Mouse (Mus musculus): ENCODE measurements around the gene Apol6. TPM values are rescaled to one million over a fixed set of nuclear protein-coding genes. Genes with fewer than 3 reads are reported as not detected.

Apol6 gene
- not detected in 2 replicates for polyA plus RNA-seq (2015; fragmentation: Nextera tagmentation; extraction: Ambion mirVana)

DNA sequence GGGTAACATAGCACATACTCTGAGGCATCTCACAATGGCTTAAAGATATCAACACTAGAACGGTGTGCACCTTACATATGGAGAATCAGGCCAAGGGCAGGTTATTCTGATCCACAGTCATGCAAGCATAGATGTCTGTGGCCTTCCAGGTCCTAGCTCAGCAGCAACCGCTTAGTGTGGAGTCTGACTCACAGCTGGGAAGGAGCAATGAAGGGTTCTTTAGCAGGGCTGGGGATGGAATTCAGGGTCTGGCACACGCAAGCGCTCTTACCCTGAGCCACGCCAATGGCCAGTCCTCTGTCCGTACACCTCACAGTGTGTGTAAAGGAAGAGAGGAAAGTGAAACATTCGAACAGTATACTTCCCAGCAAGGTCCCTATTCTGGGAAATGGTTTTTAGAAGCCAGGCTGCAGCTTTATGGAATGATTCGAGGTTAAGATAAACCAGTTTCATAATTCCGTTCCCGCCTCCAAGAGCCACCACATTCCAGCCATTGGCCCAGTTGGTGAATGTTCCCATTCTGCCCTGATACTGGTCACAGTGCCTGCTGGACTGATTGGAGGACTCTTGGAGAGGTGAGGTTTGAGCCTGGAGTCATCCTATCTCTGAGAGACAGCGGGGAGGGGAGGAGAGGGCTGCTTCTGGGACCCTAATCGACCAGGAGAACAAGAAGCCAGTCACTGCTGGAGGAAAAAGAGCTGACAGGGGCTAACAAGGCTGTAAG lies at the start of gene Apol6:
Gene Apol6, plus strand, starts transcription at position 133 of the 724 bp plus-strand sequence.
- 75% methylated on average over 12 of the region's 12 CpGs for WGBS
- H3K4me3 ChIP-seq (replicated peaks), result no peak within 1 kb of the TSS
- no peak within 1 kb of the TSS for H3K27ac ChIP-seq
- no peaks in the 10 kb centered on the region for H3K36me3 ChIP-seq
- no peak within 1 kb of the TSS for H3K9ac ChIP-seq
- H3K9me3 ChIP-seq, result no peaks in the 10 kb centered on the region
- no peaks in the 10 kb centered on the region for H3K27me3 ChIP-seq (replicated peaks)
- no peak within 1 kb of the TSS for H3K4me2 ChIP-seq
- no peak for ATAC-seq (ENCODE audit: insufficient read depth, low FRiP score, low read depth)
- no peaks in the 10 kb centered on the region for H3K4me1 ChIP-seq

DNA sequence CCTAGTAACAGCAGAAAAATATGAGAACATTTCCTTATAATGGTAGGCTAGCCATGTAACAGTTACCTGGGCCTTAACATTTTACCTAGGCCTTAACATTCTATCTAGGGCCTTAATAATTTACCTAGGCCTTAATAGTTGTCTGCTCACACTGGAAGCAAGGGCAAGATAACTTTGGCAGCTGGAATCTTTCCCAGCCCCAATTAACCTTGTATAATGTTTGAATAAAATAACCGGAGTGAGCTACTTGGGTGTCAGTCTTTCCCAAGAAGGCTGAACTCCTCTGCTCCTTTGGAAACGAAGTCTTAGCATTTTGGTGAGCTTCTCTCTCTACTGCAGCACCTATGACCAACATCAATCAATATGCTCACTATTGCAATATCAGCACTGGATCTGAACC lies 46.5 kb upstream of the Apol6 start:
- Histone ChIP-seq H3K9ac (no peak overlapping the region), H3K9me3 (no peaks in the 10 kb centered on the region), H3K27me3 (replicated peaks) (no peaks in the 10 kb centered on the region; the same call in 1 of the 2 replicates), H3K36me3 (no peaks in the 10 kb centered on the region), H3K4me2 (no peak overlapping the region), H3K4me3 (replicated peaks) (no peak overlapping the region), H3K27ac (no peak overlapping the region), H3K4me1 (no peaks in the 10 kb centered on the region)
- WGBS, result 74% methylated on average over 2 of the region's 2 CpGs
- ATAC-seq (ENCODE audit: insufficient read depth, low FRiP score, low read depth), result no peak

- Histone ChIP-seq H3K4me2 (no peak overlapping the region), H3K4me1 (no peaks in the 10 kb centered on the region), H3K9ac (no peak overlapping the region), H3K36me3 (no peaks in the 10 kb centered on the region), H3K27ac (no peak overlapping the region), H3K9me3 (no peaks in the 10 kb centered on the region), H3K27me3 (replicated peaks) (no peaks in the 10 kb centered on the region; the same call in 1 of the 2 replicates), H3K4me3 (replicated peaks) (no peak overlapping the region)
- ATAC-seq (ENCODE audit: insufficient read depth, low FRiP score, low read depth), result peak; percentile 27; the same call in 1 of the 2 replicates
- 41% methylated on average over 21 of the region's 21 CpGs for WGBS
These were observed 45.5 kb upstream of the Apol6 start for GRCm38 (mm10) chr15:76998878-76999588.

- Histone ChIP-seq H3K27me3 (replicated peaks) (no peaks in the 10 kb centered on the region; the same call in 1 of the 2 replicates), H3K4me2 (no peak overlapping the region), H3K27ac (no peak overlapping the region), H3K9me3 (no peaks in the 10 kb centered on the region), H3K36me3 (no peaks in the 10 kb centered on the region), H3K9ac (no peak overlapping the region), H3K4me1 (no peaks in the 10 kb centered on the region), H3K4me3 (replicated peaks) (no peak overlapping the region)
- ATAC-seq (ENCODE audit: insufficient read depth, low FRiP score, low read depth), result no peak
- 88% methylated on average over 3 of the region's 3 CpGs for WGBS
These were observed 41.2 kb upstream of the Apol6 start for GRCm38 (mm10) chr15:77003173-77003867.

- Histone ChIP-seq H3K27me3 (replicated peaks) (no peaks in the 10 kb centered on the region; the same call in 1 of the 2 replicates), H3K27ac (no peak overlapping the region), H3K4me2 (no peak overlapping the region), H3K36me3 (no peaks in the 10 kb centered on the region), H3K9ac (no peak overlapping the region), H3K4me1 (no peaks in the 10 kb centered on the region), H3K4me3 (replicated peaks) (no peak overlapping the region), H3K9me3 (no peaks in the 10 kb centered on the region)
- WGBS, result 13% methylated on average over 3 of the region's 3 CpGs
- ATAC-seq (ENCODE audit: insufficient read depth, low FRiP score, low read depth), result no peak; the same call in 1 of the 2 replicates
These were observed 40.7 kb upstream of the Apol6 start for GRCm38 (mm10) chr15:77003868-77004215.

GRCm38 (mm10) chr15:77008851-77009250 lies 35.7 kb upstream of the Apol6 start:
- Histone ChIP-seq H3K4me3 (replicated peaks) (no peak overlapping the region), H3K4me2 (no peak overlapping the region), H3K27me3 (replicated peaks) (no peaks in the 10 kb centered on the region), H3K9ac (no peak overlapping the region), H3K36me3 (no peaks in the 10 kb centered on the region), H3K9me3 (no peaks in the 10 kb centered on the region), H3K4me1 (peaks cover 9% of the 10 kb centered on the region), H3K27ac (no peak overlapping the region)
- 92% methylated on average over 6 of the region's 6 CpGs for WGBS
- no peak for ATAC-seq (ENCODE audit: insufficient read depth, low FRiP score, low read depth)

DNA sequence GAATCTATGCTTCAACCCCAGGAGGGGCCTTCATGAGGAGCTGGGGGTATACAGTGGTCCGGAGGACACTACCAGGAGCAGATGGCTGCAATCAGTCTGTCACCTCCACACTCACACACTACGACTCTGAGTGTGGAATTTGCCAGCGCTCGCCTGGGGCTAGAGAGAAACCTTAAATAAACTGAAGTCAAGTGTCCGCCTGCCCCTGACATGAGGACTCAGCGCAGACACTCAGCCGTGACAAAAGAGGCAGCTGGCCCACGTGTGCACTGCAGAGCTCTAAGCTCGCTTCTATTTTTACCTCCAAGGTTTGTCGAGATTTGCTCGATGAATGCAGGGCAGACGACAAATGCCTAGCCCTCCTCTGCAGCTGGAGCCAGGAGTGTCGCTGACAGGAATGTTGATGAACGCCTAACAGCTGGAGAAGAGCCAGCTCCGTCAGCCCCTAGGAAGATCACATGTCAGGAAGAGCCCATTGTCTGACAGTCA lies 30.7 kb upstream of the Apol6 start:
- Histone ChIP-seq H3K4me1 (peaks cover 21% of the 10 kb centered on the region), H3K9ac (no peak overlapping the region), H3K4me3 (replicated peaks) (no peak overlapping the region), H3K27ac (peak overlapping the region; percentile 46), H3K9me3 (no peaks in the 10 kb centered on the region), H3K27me3 (replicated peaks) (no peaks in the 10 kb centered on the region), H3K36me3 (no peaks in the 10 kb centered on the region), H3K4me2 (peak overlapping the region; percentile 37)
- 13% methylated on average over 15 of the region's 15 CpGs for WGBS
- ATAC-seq (ENCODE audit: insufficient read depth, low FRiP score, low read depth), result no peak; the same call in 1 of the 2 replicates

DNA sequence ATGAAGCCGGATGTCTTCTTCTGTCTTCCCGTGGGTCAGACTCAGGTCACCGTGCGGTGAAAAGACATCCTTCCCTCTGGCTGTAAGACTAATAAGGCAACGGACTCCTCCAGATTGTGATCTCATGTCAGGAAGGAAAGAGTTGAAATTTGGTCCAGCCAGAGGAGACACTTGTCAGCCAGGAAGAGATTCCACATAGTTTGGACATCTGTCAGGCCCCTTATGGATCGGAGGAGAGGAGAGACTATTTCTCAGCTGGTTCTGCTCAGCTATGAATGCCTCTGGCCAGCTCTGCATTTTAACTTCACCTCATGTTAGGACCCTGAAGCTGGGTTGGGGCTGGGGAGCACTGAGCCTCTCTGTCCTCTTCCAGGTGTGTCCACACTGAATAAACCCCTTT lies 30.1 kb upstream of the Apol6 start:
- Histone ChIP-seq H3K9me3 (no peaks in the 10 kb centered on the region), H3K4me1 (peaks cover 21% of the 10 kb centered on the region), H3K36me3 (no peaks in the 10 kb centered on the region), H3K4me3 (replicated peaks) (no peak overlapping the region), H3K27me3 (replicated peaks) (no peaks in the 10 kb centered on the region), H3K4me2 (peak overlapping the region; percentile 37; the same call in 1 of the 2 replicates), H3K27ac (peak overlapping the region; percentile 46; the same call in 1 of the 2 replicates), H3K9ac (no peak overlapping the region)
- 43% methylated on average over 6 of the region's 6 CpGs for WGBS
- no peak for ATAC-seq (ENCODE audit: insufficient read depth, low FRiP score, low read depth)

- 73% methylated on average over 4 of the region's 4 CpGs for WGBS
- H3K27me3 ChIP-seq (replicated peaks), result no peaks in the 10 kb centered on the region
- H3K9me3 ChIP-seq, result no peaks in the 10 kb centered on the region
- H3K9ac ChIP-seq, result no peak overlapping the region
- no peak for ATAC-seq (ENCODE audit: insufficient read depth, low FRiP score, low read depth)
- H3K4me2 ChIP-seq, result 0 out of 2 replicates have a peak overlapping the region, but pooled peaks have one; percentile 0
- H3K27ac ChIP-seq, result 0 out of 2 replicates have a peak overlapping the region, but pooled peaks have one; percentile 28
- H3K4me1 ChIP-seq, result peaks cover 21% of the 10 kb centered on the region
- H3K4me3 ChIP-seq (replicated peaks), result no peak overlapping the region
- H3K36me3 ChIP-seq, result no peaks in the 10 kb centered on the region
These were observed 29.5 kb upstream of the Apol6 start for GRCm38 (mm10) chr15:77014985-77015384.

DNA sequence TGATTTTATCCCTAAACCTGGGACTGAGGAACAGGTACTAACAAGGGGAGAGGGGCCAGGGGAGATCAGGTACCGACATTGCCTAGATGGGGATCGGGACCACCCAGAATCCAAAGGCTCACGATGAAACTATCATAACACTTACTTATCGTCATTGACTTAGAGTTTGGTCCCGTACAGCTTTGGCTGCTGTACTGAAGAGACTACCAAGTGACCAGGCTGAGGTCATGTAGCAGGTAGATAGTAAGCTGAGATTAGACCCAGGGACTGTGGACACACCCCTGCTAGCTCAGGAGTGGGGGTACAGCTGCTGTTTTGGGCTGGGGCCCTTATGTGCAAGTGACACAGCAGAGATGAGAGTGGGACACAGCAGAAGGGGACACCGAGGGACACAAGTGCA lies 28.0 kb upstream of the Apol6 start:
- H3K4me2 ChIP-seq, result no peak overlapping the region
- H3K27ac ChIP-seq, result no peak overlapping the region

GRCm38 (mm10) chr15:77017897-77018296 lies 26.6 kb upstream of the Apol6 start:
- H3K9ac ChIP-seq, result no peak overlapping the region
- no peaks in the 10 kb centered on the region for H3K36me3 ChIP-seq
- ATAC-seq (ENCODE audit: insufficient read depth, low FRiP score, low read depth), result no peak
- H3K27ac ChIP-seq, result no peak overlapping the region
- no peaks in the 10 kb centered on the region for H3K27me3 ChIP-seq (replicated peaks)
- no peak overlapping the region for H3K4me2 ChIP-seq
- no peaks in the 10 kb centered on the region for H3K9me3 ChIP-seq
- H3K4me3 ChIP-seq (replicated peaks), result no peak overlapping the region
- H3K4me1 ChIP-seq, result peaks cover 27% of the 10 kb centered on the region

More for the DNA sequence above, 28.0 kb upstream of the Apol6 start:
- Histone ChIP-seq H3K36me3 (no peaks in the 10 kb centered on the region), H3K9me3 (no peaks in the 10 kb centered on the region), H3K9ac (no peak overlapping the region), H3K4me1 (peaks cover 25% of the 10 kb centered on the region), H3K27me3 (replicated peaks) (no peaks in the 10 kb centered on the region), H3K4me3 (replicated peaks) (no peak overlapping the region)
- no peak for ATAC-seq (ENCODE audit: insufficient read depth, low FRiP score, low read depth)
- WGBS, result 91% methylated on average over 6 of the region's 6 CpGs

All from stomach, embryonic 15.5 days (tissue).